Mouse (Mus musculus) neural tube, embryonic 14.5 days (tissue): ENCODE data around the gene Per2. TPM values are rescaled to one million over a fixed set of nuclear protein-coding genes. Genes with fewer than 3 reads are reported as not detected.

ENCODE experiments used
- ATAC-seq: fragments of 200-750 bp; cut with Nextera tagmentation; 2 replicates; pipeline ENCODE4 v1.8.0; 2017; ENCODE audit warnings: low read depth, mild to moderate bottlenecking, moderate TSS enrichment, moderate library complexity
- H3K27ac ChIP-seq: fragments of 300-500 bp; sonication (generic); 2 replicates; pipeline ENCODE4 v1.5.1; 2014; ENCODE audit warnings: low read depth, mild to moderate bottlenecking, control low read depth, low read length, moderate library complexity, mixed read lengths
- H3K27me3 ChIP-seq: fragments of 300-500 bp; sonication (generic); 2 replicates; pipeline ENCODE4 v1.6.1; 2014; ENCODE audit warnings: low read length; ENCODE audit not compliant: control insufficient read depth, insufficient read depth
- H3K36me3 ChIP-seq: fragments of 300-500 bp; sonication (generic); 2 replicates; pipeline ENCODE4 v1.6.1; 2014; ENCODE audit warnings: low read length, mixed read lengths; ENCODE audit not compliant: control insufficient read depth, insufficient read depth
- H3K4me1 ChIP-seq: fragments of 300-500 bp; sonication (generic); 2 replicates; pipeline ENCODE4 v1.6.1; 2014; ENCODE audit warnings: low read length; ENCODE audit not compliant: control insufficient read depth, insufficient read depth
- H3K4me2 ChIP-seq: fragments of 300-500 bp; sonication (generic); 2 replicates; pipeline ENCODE4 v1.6.1; 2014; ENCODE audit warnings: mild to moderate bottlenecking, low read depth, low read length, control low read depth
- H3K4me3 ChIP-seq: fragments of 300-500 bp; sonication (generic); 2 replicates; pipeline ENCODE4 v1.5.1; 2014; ENCODE audit warnings: low read depth, low read length, control low read depth, mixed read lengths
- H3K9ac ChIP-seq: fragments of 300-500 bp; sonication (generic); replicated peaks from 2 replicates; pipeline ENCODE4 v1.6.1; 2014; ENCODE audit warnings: low read depth, mild to moderate bottlenecking, control low read depth, low read length, mixed read lengths
- H3K9me3 ChIP-seq: fragments of 300-500 bp; sonication (generic); 2 replicates; pipeline ENCODE4 v1.6.1; 2016; ENCODE audit warnings: low read length; ENCODE audit not compliant: control insufficient read depth
- WGBS: fragments of 180-500 bp; shearing (Covaris S2); extraction: QIAGEN DNeasy Blood & Tissue Kit; methylation state at CpG from one replicate; pipeline ENCODE4 v1.1.7; 2014; 5-methylcytosine and 5-hydroxymethylcytosine counted together
- polyA plus RNA-seq: library from polyadenylated mRNA; unstranded; fragments of >200 nt; fragmentation: Nextera tagmentation; extraction: Ambion mirVana; gene quantifications from 2 replicates; pipeline ENCODE4 v1.2.1, GENCODE M21; 2014

The Per2 gene
- polyA plus RNA-seq, 1 experiment from 2014 or later, result 3.7 TPM

DNA sequence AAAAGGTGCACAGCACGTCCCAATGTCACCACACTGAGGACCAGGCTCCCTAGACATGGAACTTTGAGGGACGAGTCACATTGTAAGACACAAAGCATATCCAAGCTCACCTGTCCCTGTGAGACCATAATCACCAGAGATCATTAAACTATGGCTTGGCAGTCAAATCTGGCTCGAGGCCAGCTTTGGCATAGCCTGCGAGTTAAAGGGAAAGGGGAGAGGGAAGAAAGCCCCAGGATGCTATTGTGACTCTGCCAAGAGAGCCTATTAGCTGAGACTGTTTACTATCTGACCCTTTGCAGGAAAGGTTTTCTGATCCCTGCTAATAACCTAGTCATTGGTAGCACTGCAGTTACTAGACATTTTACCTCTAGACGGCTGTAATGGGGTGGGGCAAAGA, 5.3 kb upstream of the Per2 start:
- H3K9me3 ChIP-seq, result no peaks in the 10 kb centered on the region
- H3K27me3 ChIP-seq, result no peaks in the 10 kb centered on the region
- no peak overlapping the region for H3K4me2 ChIP-seq
- no peak for ATAC-seq
- H3K4me1 ChIP-seq, result no peaks in the 10 kb centered on the region
- no peak overlapping the region for H3K4me3 ChIP-seq
- no peaks in the 10 kb centered on the region for H3K36me3 ChIP-seq
- H3K9ac ChIP-seq, result no peak overlapping the region
- WGBS, result 43% methylated on average over 5 of the region's 5 CpGs
- no peak overlapping the region for H3K27ac ChIP-seq

GRCm38 (mm10) chr1:91463336-91463995, 4.3 kb upstream of the Per2 start:
- H3K9me3 ChIP-seq, result no peaks in the 10 kb centered on the region
- no peaks in the 10 kb centered on the region for H3K36me3 ChIP-seq
- no peak overlapping the region for H3K27ac ChIP-seq
- no peak overlapping the region for H3K4me3 ChIP-seq
- no peaks in the 10 kb centered on the region for H3K27me3 ChIP-seq
- no peak overlapping the region for H3K4me2 ChIP-seq
- 90% methylated on average over 13 of the region's 13 CpGs for WGBS
- H3K9ac ChIP-seq, result no peak overlapping the region
- H3K4me1 ChIP-seq, result peaks cover 4% of the 10 kb centered on the region; the same call in 1 of the 2 replicates
- no peak for ATAC-seq

DNA sequence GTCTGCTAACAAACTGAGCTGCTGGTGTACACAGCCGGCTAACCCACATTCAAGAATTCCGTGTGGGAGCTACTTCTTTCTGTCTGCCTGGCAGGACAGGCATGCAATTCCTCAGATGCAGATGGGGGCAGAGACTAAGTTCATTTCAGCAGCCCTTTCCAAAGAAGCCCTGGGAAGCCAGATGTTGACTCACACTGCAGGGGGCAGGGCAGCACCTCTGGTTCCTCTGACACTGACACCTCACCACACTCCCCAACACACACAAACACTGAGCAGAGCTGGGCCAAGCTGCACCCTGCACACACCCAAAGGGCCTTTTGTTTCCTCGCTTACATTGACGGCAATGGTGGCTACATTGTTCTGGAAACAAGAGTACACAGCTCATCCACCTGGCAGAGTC, 1.4 kb upstream of the Per2 start:
- H3K27me3 ChIP-seq, result no peaks in the 10 kb centered on the region
- no peak overlapping the region for H3K4me3 ChIP-seq
- no peak overlapping the region for H3K27ac ChIP-seq
- no peak overlapping the region for H3K4me2 ChIP-seq
- H3K9ac ChIP-seq, result no peak overlapping the region
- peaks cover 15% of the 10 kb centered on the region for H3K4me1 ChIP-seq
- no peaks in the 10 kb centered on the region for H3K9me3 ChIP-seq
- no peak for ATAC-seq
- H3K36me3 ChIP-seq, result no peaks in the 10 kb centered on the region
- WGBS, result 57% methylated on average over 4 of the region's 4 CpGs

DNA sequence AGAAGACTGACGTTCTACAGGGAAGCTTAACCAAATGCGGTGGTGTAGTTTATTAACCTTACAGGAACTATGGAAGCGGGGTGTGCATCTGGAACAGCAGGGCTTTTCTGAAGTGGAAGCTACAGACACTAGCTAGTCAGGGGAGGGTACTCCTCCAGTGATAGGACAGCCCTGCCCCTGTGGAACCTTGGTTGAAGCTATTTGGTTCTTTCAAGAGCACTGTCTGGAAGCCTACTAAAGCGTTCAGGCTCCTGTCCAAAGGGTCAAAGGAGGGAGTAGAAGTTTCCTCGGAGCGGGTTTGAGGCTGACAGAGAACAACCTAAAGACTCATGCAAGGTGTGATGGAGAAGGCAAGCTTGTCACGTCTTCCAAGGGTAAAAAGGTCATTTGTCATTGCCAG, 945 bp upstream of the Per2 start:
- ATAC-seq, result no peak
- Histone ChIP-seq H3K27me3 (no peaks in the 10 kb centered on the region), H3K4me3 (peak overlapping the region; percentile 76), H3K4me2 (peak overlapping the region; percentile 54), H3K36me3 (no peaks in the 10 kb centered on the region), H3K9me3 (no peaks in the 10 kb centered on the region), H3K4me1 (peaks cover 20% of the 10 kb centered on the region), H3K9ac (peak overlapping the region; percentile 8; the same call in 1 of the 2 replicates), H3K27ac (peak overlapping the region; percentile 49; the same call in 1 of the 2 replicates)
- WGBS, result 45% methylated on average over 7 of the region's 7 CpGs

DNA sequence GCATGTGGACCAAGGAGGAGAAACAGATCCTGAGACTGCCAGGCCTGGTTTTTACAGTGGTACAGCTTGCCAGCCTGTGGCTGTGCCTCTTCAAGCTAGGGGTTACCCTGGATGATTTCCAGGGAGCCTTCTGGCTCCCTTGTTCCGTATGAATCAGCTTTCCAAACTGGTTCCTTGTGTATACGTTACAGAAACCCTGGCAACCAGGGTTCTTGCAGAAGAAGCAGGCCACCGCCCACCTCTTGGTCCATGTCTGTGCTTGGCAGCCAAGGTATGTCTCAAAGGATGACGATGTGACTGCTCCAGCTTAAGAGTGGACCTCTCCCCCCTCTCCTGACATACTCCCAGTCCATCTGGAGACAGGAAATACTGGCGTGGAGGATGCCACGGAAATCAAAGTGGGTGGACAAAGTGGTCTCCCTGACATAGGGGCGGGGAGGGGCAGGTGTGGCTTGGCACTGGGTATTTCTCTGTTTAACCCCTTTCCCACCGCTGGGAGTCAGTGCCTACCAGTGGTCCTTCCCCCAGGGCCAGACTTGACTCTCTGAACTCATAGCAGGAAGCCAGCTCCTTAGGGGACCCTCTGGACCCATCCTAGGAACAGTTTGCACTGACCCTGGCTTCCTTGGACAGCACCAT, 782 bp downstream of the Per2 start:
- H3K27me3 ChIP-seq, result no peaks in the 10 kb centered on the region
- peaks cover 20% of the 10 kb centered on the region for H3K4me1 ChIP-seq
- peak overlapping the region; percentile 90 for H3K4me2 ChIP-seq
- ATAC-seq, result 0 out of 2 replicates have a peak, but pooled peaks have one; percentile 2
- 22% methylated on average over 8 of the region's 8 CpGs for WGBS
- no peaks in the 10 kb centered on the region for H3K36me3 ChIP-seq
- peak overlapping the region; percentile 66 for H3K9ac ChIP-seq
- no peaks in the 10 kb centered on the region for H3K9me3 ChIP-seq
- H3K27ac ChIP-seq, result peak overlapping the region; percentile 80
- H3K4me3 ChIP-seq, result peak overlapping the region; percentile 76

DNA sequence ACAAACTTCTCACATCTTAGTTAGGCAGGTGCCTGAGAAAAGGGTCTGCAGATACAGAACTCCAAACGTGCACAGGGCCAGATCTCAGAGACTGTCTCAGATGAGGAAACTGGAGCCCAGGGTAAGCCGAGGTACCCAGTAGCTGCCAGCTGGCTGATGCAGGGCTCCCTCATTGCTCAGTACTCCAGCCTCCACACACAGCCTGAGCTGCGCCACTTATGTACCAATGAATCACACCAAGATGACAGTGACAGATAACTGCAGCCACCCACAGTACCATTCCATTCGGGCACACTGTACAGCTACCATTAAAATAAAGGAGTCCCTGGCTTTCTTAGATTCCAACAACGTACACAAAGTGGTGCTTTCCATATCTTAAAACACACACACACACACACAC, 1.4 kb downstream of the Per2 start:
- Histone ChIP-seq H3K9ac (no peak overlapping the region), H3K4me2 (no peak overlapping the region), H3K4me1 (peaks cover 20% of the 10 kb centered on the region), H3K27ac (peak overlapping the region; percentile 25; the same call in 1 of the 2 replicates), H3K27me3 (no peaks in the 10 kb centered on the region), H3K36me3 (no peaks in the 10 kb centered on the region), H3K9me3 (no peaks in the 10 kb centered on the region), H3K4me3 (no peak overlapping the region)
- WGBS, result 56% methylated on average over 5 of the region's 5 CpGs
- no peak for ATAC-seq

- 91% methylated on average over 4 of the region's 4 CpGs for WGBS
- H3K9me3 ChIP-seq, result no peaks in the 10 kb centered on the region
- no peaks in the 10 kb centered on the region for H3K36me3 ChIP-seq
- H3K9ac ChIP-seq, result no peak overlapping the region
- no peak overlapping the region for H3K27ac ChIP-seq
- no peak overlapping the region for H3K4me2 ChIP-seq
- H3K27me3 ChIP-seq, result no peaks in the 10 kb centered on the region
- peaks cover 20% of the 10 kb centered on the region for H3K4me1 ChIP-seq
- ATAC-seq, result no peak
- no peak overlapping the region for H3K4me3 ChIP-seq
Measured at GRCm38 (mm10) chr1:91457116-91457515, 2.0 kb downstream of the Per2 start.

GRCm38 (mm10) chr1:91456301-91456801, 2.8 kb downstream of the Per2 start:
- whole genome bisulfite sequencing, result 31% methylated on average over 11 of the region's 11 CpGs
- H3K9ac ChIP-seq, result no peak overlapping the region
- H3K27me3 ChIP-seq, result no peaks in the 10 kb centered on the region
- H3K4me1 ChIP-seq, result peaks cover 20% of the 10 kb centered on the region
- H3K4me2 ChIP-seq, result peak overlapping the region; percentile 27; the same call in 1 of the 2 replicates
- no peaks in the 10 kb centered on the region for H3K9me3 ChIP-seq
- no peaks in the 10 kb centered on the region for H3K36me3 ChIP-seq
- H3K4me3 ChIP-seq, result no peak overlapping the region
- ATAC-seq, result no peak
- peak overlapping the region; percentile 35 for H3K27ac ChIP-seq

GRCm38 (mm10) chr1:91455661-91456161, 3.4 kb downstream of the Per2 start:
- no peaks in the 10 kb centered on the region for H3K9me3 ChIP-seq
- peaks cover 20% of the 10 kb centered on the region for H3K4me1 ChIP-seq
- peak overlapping the region; percentile 33; the same call in 1 of the 2 replicates for H3K9ac ChIP-seq
- 0 out of 2 replicates have a peak overlapping the region, but pooled peaks have one; percentile 3 for H3K4me2 ChIP-seq
- H3K36me3 ChIP-seq, result no peaks in the 10 kb centered on the region
- ATAC-seq, result no peak
- WGBS, result 29% methylated on average over 7 of the region's 7 CpGs
- H3K4me3 ChIP-seq, result no peak overlapping the region
- H3K27ac ChIP-seq, result peak overlapping the region; percentile 35
- no peaks in the 10 kb centered on the region for H3K27me3 ChIP-seq
